Mouse (Mus musculus) MEL (cell line): ENCODE data around the gene Mta1.

ENCODE experiments used
- CTCF ChIP-seq, 3 experiments: IDR thresholded peaks in 2 of 3; conservative IDR thresholded peaks in 1 of 3; 2 replicates each; pipeline ENCODE4 v1.5.1; 2011 to 2012; ENCODE audit warnings: low read length in 3 of 3, low read depth in 2 of 3, mild to moderate bottlenecking in 2 of 3, improper control_type of control experiment in 1 of 3, inconsistent platforms in 1 of 3, mixed read lengths in 1 of 3, moderate library complexity in 1 of 3; ENCODE audit not compliant: control insufficient read depth in 1 of 3, insufficient read depth in 1 of 3, poor library complexity in 1 of 3, severe bottlenecking in 1 of 3
- E2F4 ChIP-seq: IDR thresholded peaks from 2 replicates; pipeline ENCODE4 v1.6.1; 2011; ENCODE audit warnings: low read depth, low read length, improper control_type of control experiment, borderline replicate concordance
- EP300 ChIP-seq, 2 experiments: IDR thresholded peaks; 2 replicates each; pipeline ENCODE4 v1.6.1; 2011; ENCODE audit warnings: improper control_type of control experiment in 2 of 2, low read length in 2 of 2, low read depth in 1 of 2, mild to moderate bottlenecking in 1 of 2
- ETS1 ChIP-seq: IDR thresholded peaks from 2 replicates; pipeline ENCODE4 v1.6.1; 2012; ENCODE audit warnings: low read depth, mild to moderate bottlenecking, inconsistent platforms, low read length, improper control_type of control experiment, moderate library complexity
- MAX ChIP-seq: IDR thresholded peaks from 2 replicates; pipeline ENCODE4 v1.6.1; 2011; ENCODE audit warnings: low read length, improper control_type of control experiment
- MYC ChIP-seq: IDR thresholded peaks from 2 replicates; pipeline ENCODE4 v1.6.1; 2011; ENCODE audit warnings: low read depth, mild to moderate bottlenecking, low read length, improper control_type of control experiment, moderate library complexity
- POLR2A ChIP-seq, 2 experiments: IDR thresholded peaks; 2 replicates each; pipeline ENCODE4 v1.6.1; 2011 to 2012; ENCODE audit warnings: low read length in 2 of 2, mild to moderate bottlenecking in 2 of 2, control low read depth in 1 of 2, improper control_type of control experiment in 1 of 2, low read depth in 1 of 2, moderate library complexity in 1 of 2; ENCODE audit not compliant: control insufficient read depth in 1 of 2, insufficient read depth in 1 of 2, poor library complexity in 1 of 2
- POLR2AphosphoS2 ChIP-seq: IDR thresholded peaks from 2 replicates; pipeline ENCODE4 v1.6.1; 2011; ENCODE audit warnings: low read length, improper control_type of control experiment
- SMC3 ChIP-seq: IDR thresholded peaks from 2 replicates; pipeline ENCODE4 v1.6.1; 2011; ENCODE audit warnings: low read depth, low read length, improper control_type of control experiment
- USF1 ChIP-seq: IDR thresholded peaks from 2 replicates; pipeline ENCODE4 v1.6.1; 2014; ENCODE audit warnings: low read depth, mild to moderate bottlenecking, inconsistent platforms, low read length, improper control_type of control experiment, moderate library complexity

- TF ChIP-seq EP300 (IDR thresholded peaks at IDR 0.05; ENCODE audit: low read depth in 1 of 2, low read length in 2 of 2) (no peak), POLR2AphosphoS2 (no peak), E2F4 (no peak), ETS1 (no peak), SMC3 (no peak), USF1 (no peak), CTCF (IDR thresholded peaks at IDR 0.05 in 2 of 3, conservative IDR thresholded peaks at IDR 0.05 in 1 of 3; ENCODE audit: control insufficient read depth in 1 of 3, insufficient read depth in 1 of 3, low read depth in 2 of 3, low read length in 3 of 3, poor library complexity in 1 of 3, severe bottlenecking in 1 of 3) (no peak), MYC (no peak), POLR2A (IDR thresholded peaks at IDR 0.05; ENCODE audit: control insufficient read depth in 1 of 2, insufficient read depth in 1 of 2, low read depth in 1 of 2, low read length in 2 of 2, poor library complexity in 1 of 2) (no peak), MAX (no peak)
Observed at GRCm38 (mm10) chr12:113144886-113145285, 46.8 kb downstream of the Mta1 start.
